Mouse (Mus musculus): ENCODE data around the gene Mrm3. TPM values are rescaled to one million over a fixed set of nuclear protein-coding genes. Genes with fewer than 3 reads are reported as not detected.
A peak's percentile ranks its signal among the peaks of the same experiment; 100 is the strongest.
"Not testable (repeated sequence)": the region's sequence is repeated elsewhere in the genome, so short reads cannot be mapped to it uniquely, and the experiment has no call there.

Mrm3 gene
- 2.7 and 4.2 TPM in 2 replicates for total RNA-seq (2015; ENCODE audit: low replicate concordance)
- total RNA-seq (2017; ENCODE audit: low replicate concordance) = 3.2 and 4.7 TPM in 2 replicates

GRCm38 (mm10) chr11:76242901-76243810 is at the start of gene Mrm3, which contains the start of gene Glod4:
Mrm3 (plus strand) TSS chr11:76243715.
Glod4 (minus strand) TSS chr11:76243725.
- peak; percentile 98 for ATAC-seq (replicated peaks; ENCODE audit: low FRiP score, poor library complexity, severe bottlenecking)

GRCm38 (mm10) chr11:76196275-76196976 is 47.1 kb upstream of the Mrm3 start:
- ATAC-seq (replicated peaks; ENCODE audit: low FRiP score, poor library complexity, severe bottlenecking) = no peak

- ATAC-seq (replicated peaks; ENCODE audit: low FRiP score, poor library complexity, severe bottlenecking) = no peak
Observed at GRCm38 (mm10) chr11:76196977-76197469, 46.5 kb upstream of the Mrm3 start.

- peak; percentile 88 for ATAC-seq (replicated peaks; ENCODE audit: low FRiP score, poor library complexity, severe bottlenecking)
Observed at GRCm38 (mm10) chr11:76201761-76202674, 41.5 kb upstream of the Mrm3 start.

- no peak for ATAC-seq (replicated peaks; ENCODE audit: low FRiP score, poor library complexity, severe bottlenecking)
Observed at GRCm38 (mm10) chr11:76206793-76207192, 36.7 kb upstream of the Mrm3 start.

GRCm38 (mm10) chr11:76210228-76210985 is 33.1 kb upstream of the Mrm3 start:
- ATAC-seq (replicated peaks; ENCODE audit: low FRiP score, poor library complexity, severe bottlenecking) = no peak

GRCm38 (mm10) chr11:76211595-76211994 is 31.9 kb upstream of the Mrm3 start:
- not testable (repeated sequence) for ATAC-seq (replicated peaks; ENCODE audit: low FRiP score, poor library complexity, severe bottlenecking)

- no peak for ATAC-seq (replicated peaks; ENCODE audit: low FRiP score, poor library complexity, severe bottlenecking)
Observed at GRCm38 (mm10) chr11:76213841-76214240, 29.7 kb upstream of the Mrm3 start.

- no peak for ATAC-seq (replicated peaks; ENCODE audit: low FRiP score, poor library complexity, severe bottlenecking)
Observed at GRCm38 (mm10) chr11:76215011-76215410, 28.5 kb upstream of the Mrm3 start.

- ATAC-seq (replicated peaks; ENCODE audit: low FRiP score, poor library complexity, severe bottlenecking) = no peak
Observed at GRCm38 (mm10) chr11:76216049-76216540, 27.4 kb upstream of the Mrm3 start.

GRCm38 (mm10) chr11:76216681-76217389 is 26.7 kb upstream of the Mrm3 start:
- 0 out of 2 replicates have a peak, but pooled peaks have one; percentile 24 for ATAC-seq (replicated peaks; ENCODE audit: low FRiP score, poor library complexity, severe bottlenecking)

- peak; percentile 98 for ATAC-seq (replicated peaks; ENCODE audit: low FRiP score, poor library complexity, severe bottlenecking)
Observed at GRCm38 (mm10) chr11:76217390-76217800, 26.1 kb upstream of the Mrm3 start, which contains the start of the genes Dbil5 and Gemin4. Dbil5 (plus strand) TSS chr11:76217608. Gemin4 (minus strand) TSS chr11:76217664.

GRCm38 (mm10) chr11:76224631-76225030 is 18.9 kb upstream of the Mrm3 start:
- ATAC-seq (replicated peaks; ENCODE audit: low FRiP score, poor library complexity, severe bottlenecking) = no peak

GRCm38 (mm10) chr11:76225051-76225450 is 18.5 kb upstream of the Mrm3 start:
- no peak for ATAC-seq (replicated peaks; ENCODE audit: low FRiP score, poor library complexity, severe bottlenecking)

GRCm38 (mm10) chr11:76236136-76236535 is 7.4 kb upstream of the Mrm3 start:
- ATAC-seq (replicated peaks; ENCODE audit: low FRiP score, poor library complexity, severe bottlenecking) = no peak

GRCm38 (mm10) chr11:76239750-76240149 is 3.8 kb upstream of the Mrm3 start:
- no peak for ATAC-seq (replicated peaks; ENCODE audit: low FRiP score, poor library complexity, severe bottlenecking)

- ATAC-seq (replicated peaks; ENCODE audit: low FRiP score, poor library complexity, severe bottlenecking) = no peak; the same call in 1 of the 2 replicates
Observed at GRCm38 (mm10) chr11:76243811-76244546, 464 bp downstream of the Mrm3 start.

Data from erythroblast, adult 5-6 weeks (primary cell).